Mouse (Mus musculus) liver, embryonic 13.5 days (tissue): ENCODE measurements around the gene Mybpc2. TPM values are rescaled to one million over a fixed set of nuclear protein-coding genes. Genes with fewer than 3 reads are reported as not detected.

ENCODE experiments used
- ATAC-seq: fragments of 200-750 bp; cut with Nextera tagmentation; 2 replicates; pipeline ENCODE4 v1.8.0; 2017; ENCODE audit warnings: low read depth, mild to moderate bottlenecking, moderate number of reproducible peaks, moderate library complexity
- DNase-seq: peaks from one replicate; pipeline ENCODE4 v3.0.0; 2022
- H3K27ac ChIP-seq: fragments of 300-500 bp; sonication (generic); 2 replicates; pipeline ENCODE4 v1.5.1; 2015; ENCODE audit warnings: moderate library complexity, mild to moderate bottlenecking, inconsistent platforms
- H3K27me3 ChIP-seq: fragments of 300-500 bp; sonication (generic); 2 replicates; pipeline ENCODE4 v1.6.1; 2015; ENCODE audit warnings: mild to moderate bottlenecking, inconsistent platforms
- H3K36me3 ChIP-seq: fragments of 300-500 bp; sonication (generic); 2 replicates; pipeline ENCODE4 v1.6.1; 2015; ENCODE audit warnings: mild to moderate bottlenecking, inconsistent platforms
- H3K4me1 ChIP-seq: fragments of 300-500 bp; sonication (generic); replicated peaks from 2 replicates; pipeline ENCODE4 v1.6.1; 2015; ENCODE audit warnings: inconsistent platforms
- H3K4me2 ChIP-seq: fragments of 300-500 bp; sonication (generic); 2 replicates; pipeline ENCODE4 v1.6.1; 2015; ENCODE audit warnings: inconsistent platforms, mild to moderate bottlenecking, moderate library complexity
- H3K4me3 ChIP-seq: fragments of 300-500 bp; sonication (generic); replicated peaks from 2 replicates; pipeline ENCODE4 v1.5.1; 2015; ENCODE audit warnings: mild to moderate bottlenecking, inconsistent platforms
- H3K9ac ChIP-seq: fragments of 300-500 bp; sonication (generic); 2 replicates; pipeline ENCODE4 v1.6.1; 2015; ENCODE audit warnings: mild to moderate bottlenecking, inconsistent platforms
- H3K9me3 ChIP-seq: fragments of 300-500 bp; sonication (generic); replicated peaks from 2 replicates; pipeline ENCODE4 v1.6.1; 2016; ENCODE audit warnings: inconsistent platforms
- WGBS: fragments of 180-500 bp; shearing (Covaris S2); methylation state at CpG from one replicate; pipeline ENCODE4 v1.1.7; 2015; ENCODE audit not compliant: insufficient replicate concordance; 5-methylcytosine and 5-hydroxymethylcytosine counted together
- polyA plus RNA-seq: library from polyadenylated mRNA; unstranded; fragments of >200 nt; fragmentation: Nextera tagmentation; extraction: Ambion mirVana; gene quantifications from 2 replicates; pipeline ENCODE4 v1.2.1, GENCODE M21; 2015

Mybpc2 gene
- polyA plus RNA-seq, 1 experiment from 2014 or later: not detected

DNA sequence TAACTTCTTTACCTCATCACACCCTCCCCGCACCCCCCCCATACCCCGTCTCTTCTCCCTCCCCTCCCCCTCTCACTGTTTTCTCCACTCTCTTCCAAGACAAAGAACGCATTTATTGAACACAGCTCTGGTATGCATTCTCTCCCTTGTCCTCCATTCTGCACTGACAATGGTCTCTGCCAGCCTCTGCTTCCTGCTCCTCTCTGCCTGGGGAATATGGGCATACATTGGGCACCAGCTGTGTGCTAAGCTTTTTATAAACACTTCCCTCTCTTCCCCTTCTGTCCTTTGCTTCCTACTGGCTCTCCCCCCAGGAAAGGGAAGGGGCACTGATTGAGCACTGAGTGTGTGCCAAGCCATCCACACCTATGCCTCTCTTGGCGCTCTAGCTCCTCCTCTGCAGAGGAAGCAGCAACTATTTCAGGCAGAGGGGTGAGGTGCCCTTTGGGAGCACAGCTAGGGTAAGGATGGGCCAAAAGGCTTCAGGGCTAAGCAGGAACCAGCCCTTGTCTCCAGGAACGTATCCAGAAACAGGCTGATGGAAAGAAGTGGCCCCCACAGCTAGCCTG, 49.3 kb downstream of the Mybpc2 start:
- H3K27me3 ChIP-seq: peaks cover 72% of the 10 kb centered on the region
- ATAC-seq: no peak

DNA sequence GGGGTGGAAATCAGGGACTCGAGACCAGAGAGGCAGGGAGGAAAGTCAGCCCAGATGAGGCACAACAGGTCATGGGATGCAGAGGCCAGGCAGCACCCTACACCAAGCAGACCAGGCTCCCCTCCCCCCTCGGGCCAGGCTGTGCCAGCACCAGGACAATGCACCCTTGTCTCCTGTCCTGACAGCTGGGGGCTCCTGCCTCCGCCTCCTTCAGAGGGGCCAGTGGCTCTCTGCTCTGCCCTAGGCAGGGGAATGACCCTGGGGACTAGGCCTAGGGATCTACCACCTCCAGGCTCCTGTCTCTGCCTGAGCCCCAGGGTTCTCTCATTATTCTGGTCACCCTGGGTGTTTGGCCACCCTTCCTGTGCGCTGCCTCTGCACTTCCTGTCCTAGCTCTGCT, 50.0 kb downstream of the Mybpc2 start:
- Histone ChIP-seq H3K4me3 (no peak overlapping the region), H3K36me3 (peaks cover 22% of the 10 kb centered on the region), H3K9ac (peak overlapping the region; percentile 14), H3K9me3 (no peaks in the 10 kb centered on the region), H3K27me3 (peaks cover 65% of the 10 kb centered on the region), H3K4me2 (no peak overlapping the region), H3K27ac (no peak overlapping the region), H3K4me1 (peaks cover 70% of the 10 kb centered on the region)
- ATAC-seq: no peak
- 26% methylated on average over 4 of the region's 4 CpGs for WGBS
- no peak for DNase-seq

More for the DNA sequence above, 49.3 kb downstream of the Mybpc2 start:
- H3K36me3 ChIP-seq: peaks cover 16% of the 10 kb centered on the region
- 25% methylated on average over 5 of the region's 5 CpGs for WGBS
- H3K9ac ChIP-seq: no peak overlapping the region; the same call in none of the 2 replicates
- H3K9me3 ChIP-seq: no peaks in the 10 kb centered on the region
- H3K27ac ChIP-seq: no peak overlapping the region
- peaks cover 69% of the 10 kb centered on the region for H3K4me1 ChIP-seq
- no peak overlapping the region for H3K4me2 ChIP-seq
- no peak for DNase-seq
- H3K4me3 ChIP-seq: no peak overlapping the region

DNA sequence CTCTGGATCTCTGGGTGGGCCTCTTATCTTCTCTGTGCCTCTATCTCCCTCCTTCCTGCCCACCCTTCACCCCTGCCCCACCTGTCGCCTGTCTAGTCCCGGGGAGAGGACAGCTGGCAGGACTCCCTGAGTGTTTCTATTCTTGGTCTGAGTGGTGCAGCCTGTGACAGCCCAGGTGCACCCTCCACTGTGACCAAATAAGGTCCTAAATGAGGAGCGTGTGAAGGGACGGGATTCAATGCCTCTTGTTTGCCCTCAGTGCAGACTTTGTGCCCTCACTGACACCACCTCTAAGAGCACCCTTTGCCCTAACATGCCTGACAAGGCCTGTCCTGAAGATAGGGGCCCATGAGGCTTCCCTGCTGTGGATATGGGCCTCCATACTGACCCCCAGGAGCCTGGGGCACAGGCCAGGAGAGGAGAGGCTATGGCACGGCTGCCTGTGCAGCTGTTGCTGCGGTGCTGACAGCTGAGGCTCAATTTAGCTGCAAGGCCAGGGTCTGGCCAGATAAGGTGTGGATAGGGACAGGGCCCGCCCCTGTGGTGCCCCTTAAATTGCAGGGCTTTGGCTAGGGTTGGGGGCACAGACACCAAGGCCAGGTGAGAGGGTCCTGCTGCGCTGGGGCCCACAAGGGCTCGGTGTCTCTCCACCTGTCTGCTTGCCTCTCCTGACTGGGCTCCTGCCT, 51.4 kb downstream of the Mybpc2 start:
- Histone ChIP-seq H3K4me2 (0 out of 2 replicates have a peak overlapping the region, but pooled peaks have one; percentile 23), H3K4me3 (no peak overlapping the region), H3K9me3 (no peaks in the 10 kb centered on the region), H3K27ac (peak overlapping the region; percentile 68), H3K9ac (peak overlapping the region; percentile 65), H3K4me1 (peaks cover 70% of the 10 kb centered on the region), H3K27me3 (peaks cover 52% of the 10 kb centered on the region), H3K36me3 (peaks cover 26% of the 10 kb centered on the region)
- ATAC-seq: no peak
- WGBS: 36% methylated on average over 9 of the region's 9 CpGs
- no peak for DNase-seq

DNA sequence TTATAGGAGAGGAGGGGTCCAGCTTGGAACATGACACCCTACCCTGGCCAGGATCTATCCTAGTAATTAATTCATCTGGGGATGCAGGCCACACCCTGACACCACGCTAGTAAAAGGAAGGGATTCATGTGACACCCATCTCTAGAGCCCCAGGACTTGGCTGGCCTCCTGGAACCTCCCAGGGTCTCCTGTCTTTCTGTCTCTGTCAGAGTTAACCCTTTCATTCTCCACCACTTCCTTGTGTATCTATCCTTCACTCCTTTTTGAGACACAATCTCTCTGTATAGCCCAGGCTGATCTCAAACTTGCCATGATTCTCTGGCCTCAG, 51.9 kb downstream of the Mybpc2 start:
- Histone ChIP-seq H3K4me3 (no peak overlapping the region), H3K36me3 (peaks cover 26% of the 10 kb centered on the region), H3K4me2 (no peak overlapping the region), H3K27me3 (peaks cover 46% of the 10 kb centered on the region), H3K4me1 (peaks cover 71% of the 10 kb centered on the region), H3K9me3 (no peaks in the 10 kb centered on the region), H3K27ac (peak overlapping the region; percentile 97; the same call in 1 of the 2 replicates), H3K9ac (peak overlapping the region; percentile 65; the same call in 1 of the 2 replicates)
- WGBS: 43% methylated on average over 1 of the region's 1 CpGs
- ATAC-seq (no peak), DNase-seq (no peak)

DNA sequence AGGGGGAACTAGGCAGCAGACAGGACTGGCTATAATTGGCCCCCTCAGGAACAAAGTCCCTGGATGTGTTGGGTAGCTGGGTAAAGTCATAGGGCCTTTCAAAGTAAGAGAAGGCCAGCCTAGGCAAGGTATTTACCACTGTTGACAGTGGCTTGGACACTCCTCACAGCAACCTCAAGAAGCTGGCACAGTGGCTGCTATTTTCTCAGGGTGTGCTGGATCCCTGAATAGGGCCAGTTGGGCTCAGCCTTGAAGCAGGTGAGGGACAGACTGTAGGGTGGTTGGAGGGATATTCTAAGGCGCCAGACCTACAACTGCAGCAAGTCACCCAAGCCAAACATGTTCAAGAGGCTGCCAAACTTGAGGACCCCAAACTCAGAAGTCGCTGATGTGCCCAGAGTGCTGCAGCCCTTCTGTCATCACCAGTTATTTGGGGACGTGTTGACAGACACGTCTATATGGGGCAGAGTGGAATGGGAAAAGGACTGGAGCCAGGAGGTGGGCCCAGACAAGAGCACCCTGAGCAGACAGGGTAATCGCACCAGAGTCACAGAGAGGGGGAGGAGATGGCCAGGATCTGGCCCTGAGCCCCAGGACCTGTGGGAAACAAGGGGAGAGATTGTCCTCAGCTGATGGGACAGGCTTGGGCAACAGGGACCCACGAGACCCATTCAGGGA, 52.4 kb downstream of the Mybpc2 start:
- Histone ChIP-seq H3K4me2 (no peak overlapping the region), H3K36me3 (peaks cover 26% of the 10 kb centered on the region), H3K4me3 (no peak overlapping the region), H3K27me3 (peaks cover 41% of the 10 kb centered on the region), H3K9me3 (no peaks in the 10 kb centered on the region), H3K4me1 (peaks cover 76% of the 10 kb centered on the region), H3K27ac (peak overlapping the region; percentile 97), H3K9ac (peak overlapping the region; percentile 92; the same call in 1 of the 2 replicates)
- 49% methylated on average over 6 of the region's 6 CpGs for WGBS
- ATAC-seq: no peak
- no peak for DNase-seq

DNA sequence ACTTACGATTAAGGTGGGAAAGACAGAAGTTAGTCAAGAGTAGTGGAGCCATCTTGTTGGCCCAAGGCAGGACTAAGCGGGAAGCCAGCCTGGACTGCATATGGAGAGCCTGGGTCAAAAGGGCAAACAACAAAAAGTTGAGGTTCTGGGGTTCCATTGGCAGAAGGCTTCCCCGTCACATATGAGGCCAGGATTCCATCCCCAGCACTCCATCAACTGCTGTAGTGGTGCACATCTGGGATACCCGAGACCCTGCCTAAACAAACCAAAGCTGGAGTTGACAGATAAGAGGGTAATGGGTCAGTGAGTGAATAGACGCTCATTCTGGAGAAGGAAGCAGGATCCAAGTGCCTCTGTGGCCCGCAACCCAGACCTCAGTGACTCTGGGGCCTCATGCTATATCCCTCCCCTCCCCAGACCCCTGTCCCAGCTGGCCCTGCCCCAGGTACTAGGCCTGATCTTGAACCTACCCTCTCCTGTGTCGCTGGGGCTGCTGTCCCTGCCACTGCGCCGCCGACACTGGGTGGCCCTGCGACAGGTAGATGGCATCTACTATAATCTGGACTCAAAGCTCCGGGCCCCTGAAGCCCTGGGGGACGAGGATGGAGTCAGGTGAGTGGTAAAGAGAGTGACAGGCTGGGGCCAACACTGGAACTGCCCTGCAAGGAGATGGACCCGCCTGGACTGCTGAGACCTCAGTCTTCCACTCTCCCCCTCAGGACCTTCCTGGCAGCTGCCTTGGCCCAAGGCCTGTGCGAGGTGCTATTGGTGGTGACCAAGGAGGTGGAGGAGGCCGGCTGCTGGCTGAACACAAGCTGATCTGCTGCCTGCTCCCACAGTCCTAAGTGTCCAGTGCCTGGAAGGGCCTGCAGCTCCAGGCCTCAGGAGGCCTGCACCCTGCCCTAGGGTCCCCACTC, 53.5 kb downstream of the Mybpc2 start:
- Histone ChIP-seq H3K4me3 (peak overlapping the region; percentile 88), H3K9ac (peak overlapping the region; percentile 92), H3K9me3 (no peaks in the 10 kb centered on the region), H3K4me2 (peak overlapping the region; percentile 92), H3K27me3 (peaks cover 30% of the 10 kb centered on the region), H3K4me1 (peaks cover 87% of the 10 kb centered on the region), H3K36me3 (peaks cover 26% of the 10 kb centered on the region), H3K27ac (peak overlapping the region; percentile 97)
- WGBS: 76% methylated on average over 16 of the region's 16 CpGs
- ATAC-seq: no peak
- DNase-seq: peak; percentile 62

DNA sequence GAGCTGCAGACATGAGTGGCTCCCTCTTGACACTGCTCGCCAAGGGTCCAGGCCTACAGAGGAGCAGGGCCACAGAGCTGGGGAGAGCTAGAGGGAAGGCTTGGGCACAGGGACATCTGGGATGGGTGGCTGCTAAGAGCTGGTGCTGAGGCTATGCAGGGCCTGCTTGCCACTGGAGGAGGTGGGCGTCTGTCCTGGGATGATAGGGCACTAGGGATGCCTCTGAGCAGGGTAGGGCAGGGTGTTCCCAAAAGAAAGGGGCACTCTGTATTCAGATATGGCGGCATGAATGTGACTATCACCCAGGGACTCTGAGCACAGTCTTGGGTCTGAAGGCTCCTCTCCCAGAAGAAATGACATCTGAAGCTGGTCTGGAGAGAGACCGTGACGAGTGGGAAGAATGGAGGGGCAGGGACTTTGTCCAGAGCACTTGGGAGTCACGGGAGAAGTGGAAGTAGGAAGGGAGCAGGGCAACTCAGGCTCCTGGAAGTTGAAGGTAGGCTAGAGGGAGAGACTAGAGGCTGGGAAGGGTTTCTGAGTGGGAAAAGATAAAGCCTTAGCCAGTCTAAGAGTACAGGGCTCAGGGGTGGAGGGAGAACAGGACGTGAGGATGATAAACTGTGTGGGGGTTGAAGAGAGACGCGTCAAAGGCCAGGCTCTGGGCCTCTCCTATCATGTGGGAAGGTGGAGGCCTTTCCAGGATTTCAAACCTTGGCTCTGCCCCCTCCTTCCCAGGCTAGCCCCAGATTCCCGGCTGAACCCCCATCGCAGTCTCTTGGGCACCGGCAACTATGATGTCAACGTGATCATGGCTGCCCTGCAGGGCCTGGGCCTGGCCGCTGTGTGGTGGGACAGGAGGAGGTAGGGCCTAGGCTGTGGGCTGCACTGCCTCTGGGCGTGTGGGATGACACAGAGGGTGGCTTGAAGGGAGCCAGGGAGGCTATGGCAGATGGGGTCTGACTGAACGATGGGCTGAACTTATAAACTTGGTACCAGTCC, 54.5 kb downstream of the Mybpc2 start:
- H3K27ac ChIP-seq: peak overlapping the region; percentile 97
- H3K4me1 ChIP-seq: peaks cover 91% of the 10 kb centered on the region
- H3K9me3 ChIP-seq: no peaks in the 10 kb centered on the region
- H3K4me2 ChIP-seq: peak overlapping the region; percentile 92
- peak overlapping the region; percentile 92 for H3K9ac ChIP-seq
- WGBS: 59% methylated on average over 16 of the region's 16 CpGs
- peak overlapping the region; percentile 88 for H3K4me3 ChIP-seq
- peaks cover 24% of the 10 kb centered on the region for H3K27me3 ChIP-seq
- ATAC-seq (peak; percentile 69), DNase-seq (peak; percentile 83)
- H3K36me3 ChIP-seq: peaks cover 26% of the 10 kb centered on the region

DNA sequence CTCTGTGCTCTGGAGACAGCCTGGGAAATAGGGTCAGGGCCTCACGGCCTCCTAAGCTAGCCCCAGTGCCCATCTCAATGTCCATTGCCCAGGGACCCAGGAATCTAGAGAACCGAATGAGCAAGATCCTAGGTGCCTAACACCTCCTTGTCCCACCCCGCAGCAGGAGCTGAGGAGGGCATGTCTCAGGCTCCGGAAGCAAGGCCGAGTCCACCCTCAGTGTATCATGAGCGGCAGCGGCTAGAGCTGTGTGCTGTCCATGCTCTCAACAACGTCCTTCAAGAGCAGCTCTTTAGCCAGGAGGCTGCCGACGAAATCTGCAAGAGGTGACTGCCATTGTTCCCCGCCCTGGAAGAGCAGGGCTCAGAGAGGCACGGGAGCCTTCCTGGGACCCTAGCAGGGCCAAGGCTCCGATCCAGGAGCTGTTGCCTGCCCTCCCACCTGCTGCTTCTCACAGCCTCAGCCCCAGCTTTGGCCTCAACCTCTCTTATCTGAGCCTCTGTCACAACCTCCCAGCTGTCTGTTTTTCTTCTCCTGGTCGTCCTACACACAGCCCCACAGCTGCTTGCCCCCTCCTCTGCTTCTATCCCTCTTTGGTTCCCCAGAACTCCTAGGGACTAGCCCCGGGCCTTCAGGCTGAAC, 55.7 kb downstream of the Mybpc2 start:
- H3K4me2 ChIP-seq: peak overlapping the region; percentile 92

DNA sequence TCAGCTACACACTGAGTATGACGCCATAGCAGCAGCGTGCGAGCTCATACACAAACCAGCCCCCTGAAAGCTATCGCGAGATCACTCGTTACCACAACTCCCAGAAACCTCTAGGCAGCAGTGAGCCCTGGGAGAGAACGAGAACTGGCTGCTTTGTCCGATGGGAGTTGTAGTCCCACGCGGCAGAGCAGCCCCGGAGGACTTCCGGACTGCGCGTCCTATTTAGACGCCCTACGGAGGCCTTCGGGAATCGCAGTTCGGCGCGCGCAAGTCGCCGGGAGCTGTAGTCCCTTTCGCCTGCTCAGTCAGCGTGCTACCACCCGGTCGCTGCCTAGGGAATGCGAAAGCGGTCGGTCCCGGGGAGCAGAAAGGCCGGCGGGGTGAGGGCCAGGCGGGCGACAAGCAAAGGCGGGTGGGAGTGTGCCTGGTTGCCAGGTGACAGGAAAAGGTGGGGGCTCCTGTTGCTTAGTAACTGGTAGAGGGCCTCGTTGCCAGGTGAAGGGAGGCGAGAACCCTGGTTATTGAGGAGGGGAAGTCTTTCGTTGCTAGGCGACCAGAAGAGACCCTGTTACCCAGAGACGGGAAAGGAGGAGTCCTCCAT, 56.5 kb downstream of the Mybpc2 start, which contains the start of gene Josd2:
TSS of gene Josd2 (plus strand) at position 170 of the 601 bp plus-strand sequence.
- DNase-seq: peak; percentile 95
- Histone ChIP-seq H3K4me3 (peak within 1 kb of the TSS; percentile 88), H3K4me2 (peak within 1 kb of the TSS; percentile 92), H3K36me3 (peaks cover 26% of the 10 kb centered on the region), H3K9ac (peak within 1 kb of the TSS; percentile 92), H3K4me1 (peaks cover 90% of the 10 kb centered on the region), H3K9me3 (no peaks in the 10 kb centered on the region), H3K27ac (peak within 1 kb of the TSS; percentile 97), H3K27me3 (peaks cover 27% of the 10 kb centered on the region)
- peak; percentile 86 for ATAC-seq
- under 1% methylated on average over 42 of the region's 42 CpGs for WGBS

More for the DNA sequence above, 55.7 kb downstream of the Mybpc2 start:
- WGBS: 52% methylated on average over 15 of the region's 15 CpGs
- Histone ChIP-seq H3K36me3 (peaks cover 26% of the 10 kb centered on the region), H3K27ac (peak overlapping the region; percentile 97), H3K9me3 (no peaks in the 10 kb centered on the region), H3K4me3 (peak overlapping the region; percentile 88), H3K9ac (peak overlapping the region; percentile 92), H3K27me3 (peaks cover 24% of the 10 kb centered on the region), H3K4me1 (peaks cover 94% of the 10 kb centered on the region)
- DNase-seq: peak; percentile 66
- ATAC-seq: peak; percentile 27
